Mouse (Mus musculus): ENCODE measurements around the gene Ceacam19. TPM values are rescaled to one million over a fixed set of nuclear protein-coding genes. Genes with fewer than 3 reads are reported as not detected.

The Ceacam19 gene
- polyA plus RNA-seq, 1 experiment, result not detected

DNA sequence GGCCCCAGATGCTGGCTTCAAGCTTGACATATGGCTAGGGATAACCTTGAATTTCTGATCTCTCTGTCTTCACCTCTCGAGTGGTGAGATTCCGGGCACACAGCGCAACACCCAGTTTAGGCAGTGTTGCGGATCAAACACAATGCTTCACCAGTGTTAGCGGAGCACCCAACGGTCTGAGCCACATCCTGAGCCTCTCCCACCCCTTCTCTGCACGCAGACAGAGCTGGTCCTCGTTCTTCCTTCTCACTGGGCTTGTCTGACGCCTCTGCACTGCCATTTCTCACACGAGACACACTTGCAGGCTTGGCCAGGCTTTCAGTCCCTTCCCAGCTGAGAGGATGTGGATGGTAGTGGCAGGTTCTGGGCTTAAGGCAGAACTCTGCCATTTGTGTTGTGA lies 28.0 kb downstream of the Ceacam19 start:
- no peak for TF ChIP-seq CTCF (IDR thresholded peaks at IDR 0.05; ENCODE audit: control insufficient read depth, insufficient read depth, low read length)
- no peak for TF ChIP-seq POLR2A (IDR thresholded peaks at IDR 0.05; ENCODE audit: borderline replicate concordance, control insufficient read depth, low read depth, low read length)
- 40% methylated on average over 10 of the region's 10 CpGs for WGBS
- Histone ChIP-seq H3K27ac (ENCODE audit: control insufficient read depth, insufficient read depth, low read depth, low read length, poor library complexity) (no peak overlapping the region), H3K4me3 (replicated peaks; ENCODE audit: control insufficient read depth, low read depth, low read length) (no peak overlapping the region), H3K4me1 (ENCODE audit: control insufficient read depth, insufficient read depth, low read length) (peaks cover 1% of the 10 kb centered on the region; the same call in 1 of the 2 replicates)

DNA sequence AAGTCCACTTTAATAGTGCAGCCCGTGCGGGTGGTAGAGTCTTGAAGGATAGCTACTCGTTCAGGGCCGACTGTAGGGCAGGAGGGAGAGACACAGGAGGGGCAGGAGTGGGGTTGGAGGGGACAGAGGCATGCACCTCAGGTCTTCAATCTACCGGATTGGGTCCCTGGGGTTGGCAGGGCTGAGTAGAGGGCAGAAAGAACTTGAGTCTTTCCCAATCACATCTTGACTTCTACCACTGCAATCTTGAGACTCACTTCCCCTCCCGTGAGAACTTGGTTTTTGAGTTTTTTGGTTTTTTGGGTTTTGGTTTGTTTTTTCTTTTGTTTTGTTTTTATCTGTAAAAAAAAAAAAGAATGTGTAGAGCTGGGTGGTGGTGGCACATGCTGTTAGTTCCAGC lies 31.5 kb downstream of the Ceacam19 start:
- 60% methylated on average over 6 of the region's 6 CpGs for WGBS
- no peak overlapping the region for H3K4me3 ChIP-seq (replicated peaks; ENCODE audit: control insufficient read depth, low read depth, low read length)

DNA sequence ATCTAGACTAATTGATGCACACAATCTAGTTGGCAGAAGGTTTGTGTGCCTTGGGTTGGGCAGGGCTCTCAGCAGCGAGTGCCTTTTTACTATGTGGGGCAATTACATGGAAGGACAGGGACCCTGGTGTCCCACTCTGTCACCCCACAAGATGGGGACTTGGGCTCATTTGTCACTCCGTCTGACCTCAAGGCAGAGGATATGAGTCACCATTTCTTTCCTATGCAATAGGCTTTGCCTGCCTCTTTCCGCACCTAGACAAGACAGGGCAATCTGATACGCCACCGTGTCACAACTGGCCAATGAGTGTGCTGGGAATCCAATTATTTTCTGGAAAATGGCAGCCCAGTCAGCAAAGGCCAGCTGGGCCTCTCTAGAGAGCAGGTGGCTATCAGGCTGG lies 32.1 kb downstream of the Ceacam19 start:
- no peak overlapping the region for H3K4me3 ChIP-seq (replicated peaks; ENCODE audit: control insufficient read depth, low read depth, low read length)
- TF ChIP-seq CTCF (IDR thresholded peaks at IDR 0.05; ENCODE audit: control insufficient read depth, insufficient read depth, low read length) (no peak), POLR2A (IDR thresholded peaks at IDR 0.05; ENCODE audit: borderline replicate concordance, control insufficient read depth, low read depth, low read length) (no peak)
- 36% methylated on average over 5 of the region's 5 CpGs for WGBS
- no peak overlapping the region for H3K27ac ChIP-seq (ENCODE audit: control insufficient read depth, insufficient read depth, low read depth, low read length, poor library complexity)
- peaks cover 1% of the 10 kb centered on the region; the same call in 1 of the 2 replicates for H3K4me1 ChIP-seq (ENCODE audit: control insufficient read depth, insufficient read depth, low read length)

More for the DNA sequence above, 31.5 kb downstream of the Ceacam19 start:
- Histone ChIP-seq H3K27ac (ENCODE audit: control insufficient read depth, insufficient read depth, low read depth, low read length, poor library complexity) (no peak overlapping the region), H3K4me1 (ENCODE audit: control insufficient read depth, insufficient read depth, low read length) (peaks cover 1% of the 10 kb centered on the region; the same call in 1 of the 2 replicates)
- TF ChIP-seq POLR2A (IDR thresholded peaks at IDR 0.05; ENCODE audit: borderline replicate concordance, control insufficient read depth, low read depth, low read length), result no peak
- no peak for TF ChIP-seq CTCF (IDR thresholded peaks at IDR 0.05; ENCODE audit: control insufficient read depth, insufficient read depth, low read length)

DNA sequence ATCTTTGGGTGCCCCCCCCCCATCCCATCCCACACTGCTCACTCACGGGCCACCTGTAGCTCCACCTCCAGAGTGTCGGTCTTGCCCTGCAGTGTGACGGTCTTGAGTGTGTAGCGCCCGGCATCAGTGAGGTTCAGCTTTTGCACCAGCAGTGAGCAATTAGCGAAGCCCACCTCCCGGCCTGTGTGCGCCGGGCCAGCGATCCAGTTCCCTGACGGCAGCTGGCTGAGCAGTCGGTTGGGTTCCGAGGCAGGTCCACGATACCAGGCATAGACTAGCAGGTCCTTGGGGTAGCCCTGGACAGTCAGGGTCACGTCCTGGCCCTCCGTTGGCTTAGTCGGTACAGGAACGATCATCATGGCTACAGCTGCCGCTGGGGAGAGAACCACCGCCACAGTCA lies 34.2 kb downstream of the Ceacam19 start:
- no peak for TF ChIP-seq POLR2A (IDR thresholded peaks at IDR 0.05; ENCODE audit: borderline replicate concordance, control insufficient read depth, low read depth, low read length)
- no peak for TF ChIP-seq CTCF (IDR thresholded peaks at IDR 0.05; ENCODE audit: control insufficient read depth, insufficient read depth, low read length)
- Histone ChIP-seq H3K4me3 (replicated peaks; ENCODE audit: control insufficient read depth, low read depth, low read length) (no peak overlapping the region), H3K4me1 (ENCODE audit: control insufficient read depth, insufficient read depth, low read length) (no peaks in the 10 kb centered on the region), H3K27ac (ENCODE audit: control insufficient read depth, insufficient read depth, low read depth, low read length, poor library complexity) (no peak overlapping the region)
- WGBS, result 85% methylated on average over 20 of the region's 20 CpGs

DNA sequence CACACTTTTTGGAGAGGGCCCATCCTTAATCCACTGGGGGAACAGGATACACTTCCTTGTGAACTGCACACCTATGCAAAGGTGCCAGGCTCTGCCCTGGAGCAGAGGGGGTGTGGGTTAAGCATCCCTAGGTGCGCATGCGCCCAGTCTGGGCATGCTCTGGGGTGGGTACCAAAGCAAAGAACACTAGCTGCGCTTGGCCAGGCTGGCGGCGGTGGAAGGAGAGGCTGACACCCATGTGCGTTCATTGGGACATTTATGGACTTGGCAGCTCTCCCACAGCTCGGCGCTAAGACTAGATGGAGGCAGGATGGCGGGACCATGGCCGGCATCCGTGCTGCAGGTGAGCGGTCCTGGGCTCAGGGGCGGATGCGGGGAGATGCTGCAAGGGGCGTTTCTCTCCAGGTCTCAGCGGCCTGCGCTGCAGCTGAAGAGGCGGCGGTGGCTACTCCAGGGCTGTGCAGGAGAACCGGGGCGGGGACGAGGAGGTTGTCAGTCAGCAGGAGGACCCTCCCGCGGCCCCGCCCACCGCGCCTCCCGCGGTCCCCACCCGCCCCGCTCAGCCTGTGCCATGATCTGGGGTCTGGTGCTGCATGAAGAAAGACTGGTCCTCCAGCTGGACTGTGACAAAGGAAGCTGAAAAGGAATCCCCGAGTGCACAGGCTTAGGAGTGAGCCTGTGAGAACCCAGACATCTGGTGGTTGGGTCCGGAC lies 35.8 kb downstream of the Ceacam19 start, which contains the start of gene Gm19345:
Gm19345 (plus strand) TSS at position 146 of the 713 bp plus-strand sequence.
- TF ChIP-seq CTCF (IDR thresholded peaks at IDR 0.05; ENCODE audit: control insufficient read depth, insufficient read depth, low read length) (no peak), POLR2A (IDR thresholded peaks at IDR 0.05; ENCODE audit: borderline replicate concordance, control insufficient read depth, low read depth, low read length) (no peak)
- WGBS, result 7% methylated on average over 33 of the region's 33 CpGs

DNA sequence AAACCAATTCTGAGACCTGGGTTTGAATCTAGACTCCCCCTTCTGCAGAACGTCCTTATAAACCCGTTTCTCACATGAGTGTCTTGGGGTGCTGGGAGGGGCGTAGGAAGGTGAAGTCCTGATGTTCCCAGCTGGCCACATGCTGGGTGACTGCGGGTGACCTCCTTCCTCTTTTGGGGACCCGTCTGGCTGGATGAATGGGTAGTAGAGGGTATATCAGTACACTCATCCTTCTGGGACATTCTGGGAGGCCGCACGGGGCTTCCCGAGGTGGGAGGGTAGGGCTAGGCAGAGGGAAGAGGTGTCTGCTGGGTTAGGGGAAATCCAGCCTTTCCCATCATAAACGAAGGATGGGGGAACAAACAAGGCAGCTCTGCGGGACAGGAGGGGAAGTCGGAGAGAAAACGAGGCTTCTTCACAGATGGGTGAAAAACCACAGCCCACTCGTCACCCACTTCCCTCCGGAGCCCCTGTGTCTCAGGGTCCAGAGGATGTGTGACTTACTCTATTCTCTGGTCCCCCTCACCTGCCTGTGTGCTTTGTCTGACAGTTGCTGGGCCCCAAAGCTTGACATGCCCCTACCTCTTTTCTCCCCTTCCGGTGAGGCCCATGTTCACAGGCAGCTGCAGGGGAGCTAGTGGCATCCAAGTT lies 43.1 kb downstream of the Ceacam19 start:
- H3K4me3 ChIP-seq (replicated peaks; ENCODE audit: control insufficient read depth, low read depth, low read length), result no peak overlapping the region
- H3K4me1 ChIP-seq (ENCODE audit: control insufficient read depth, insufficient read depth, low read length), result peaks cover 1% of the 10 kb centered on the region
- WGBS, result 5% methylated on average over 15 of the region's 15 CpGs
- peak overlapping the region; percentile 42; the same call in 1 of the 2 replicates for H3K27ac ChIP-seq (ENCODE audit: control insufficient read depth, insufficient read depth, low read depth, low read length, poor library complexity)
- TF ChIP-seq CTCF (IDR thresholded peaks at IDR 0.05; ENCODE audit: control insufficient read depth, insufficient read depth, low read length) (no peak), POLR2A (IDR thresholded peaks at IDR 0.05; ENCODE audit: borderline replicate concordance, control insufficient read depth, low read depth, low read length) (no peak)

More for the DNA sequence above, 35.8 kb downstream of the Ceacam19 start, which contains the start of gene Gm19345:
- no peaks in the 10 kb centered on the region for H3K4me1 ChIP-seq (ENCODE audit: control insufficient read depth, insufficient read depth, low read length)
- H3K4me3 ChIP-seq (replicated peaks; ENCODE audit: control insufficient read depth, low read depth, low read length), result no peak within 1 kb of the TSS
- no peak within 1 kb of the TSS for H3K27ac ChIP-seq (ENCODE audit: control insufficient read depth, insufficient read depth, low read depth, low read length, poor library complexity)

DNA sequence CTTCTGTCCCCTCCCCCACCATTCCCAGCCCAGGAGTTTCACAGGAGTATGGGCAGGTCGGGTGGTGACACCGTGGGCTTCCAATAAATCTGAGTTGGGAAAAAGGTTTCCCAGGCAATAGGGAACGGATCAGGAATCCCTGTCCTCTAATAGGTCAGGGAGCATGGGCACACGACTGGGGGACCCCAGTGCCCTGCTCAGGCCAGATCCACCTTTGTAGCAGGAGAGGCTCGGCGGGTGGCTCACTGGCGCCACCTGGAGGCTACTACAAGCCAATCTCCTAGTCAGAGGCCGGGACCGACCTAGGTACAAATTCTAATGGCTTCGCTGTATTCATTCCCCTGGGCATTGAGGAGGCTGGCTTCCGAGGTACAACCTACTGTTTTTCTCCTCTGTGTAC lies 44.2 kb downstream of the Ceacam19 start:
- 12% methylated on average over 11 of the region's 11 CpGs for WGBS
- Histone ChIP-seq H3K4me3 (replicated peaks; ENCODE audit: control insufficient read depth, low read depth, low read length) (no peak overlapping the region), H3K27ac (ENCODE audit: control insufficient read depth, insufficient read depth, low read depth, low read length, poor library complexity) (no peak overlapping the region), H3K4me1 (ENCODE audit: control insufficient read depth, insufficient read depth, low read length) (peaks cover 1% of the 10 kb centered on the region)
- TF ChIP-seq POLR2A (IDR thresholded peaks at IDR 0.05; ENCODE audit: borderline replicate concordance, control insufficient read depth, low read depth, low read length) (no peak), CTCF (IDR thresholded peaks at IDR 0.05; ENCODE audit: control insufficient read depth, insufficient read depth, low read length) (peak; percentile 80)

DNA sequence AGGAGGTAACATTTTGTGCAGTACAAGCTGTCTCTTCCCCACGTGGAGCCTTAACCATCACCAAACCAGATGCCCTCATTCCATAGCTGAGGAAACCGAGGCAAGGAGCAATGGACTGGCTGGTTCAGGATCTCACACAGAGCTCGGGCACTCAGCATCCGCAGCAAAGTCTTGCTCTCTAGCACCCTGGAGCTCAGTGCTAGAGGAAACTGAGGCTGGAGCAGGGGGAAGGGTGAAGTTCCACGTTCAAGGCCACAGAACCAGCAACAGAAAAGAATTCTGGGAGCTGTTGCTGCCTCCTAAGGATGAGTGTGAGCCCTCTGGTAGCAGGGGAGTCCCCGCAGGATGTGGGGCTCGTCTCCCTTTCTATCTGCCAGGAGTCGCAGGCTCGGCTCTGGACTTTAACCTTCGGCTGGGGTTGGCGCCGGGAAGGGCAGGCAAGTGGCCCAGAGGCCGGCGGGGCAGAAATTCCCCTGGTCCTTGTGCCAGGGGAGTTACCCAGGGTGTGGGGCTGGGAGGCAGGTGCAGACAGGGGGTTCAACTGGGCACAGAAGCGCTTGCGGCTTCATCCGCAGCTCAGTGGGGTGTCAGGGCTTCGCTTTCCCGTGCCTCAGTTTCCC lies 44.8 kb downstream of the Ceacam19 start:
- Histone ChIP-seq H3K4me3 (replicated peaks; ENCODE audit: control insufficient read depth, low read depth, low read length) (no peak overlapping the region), H3K27ac (ENCODE audit: control insufficient read depth, insufficient read depth, low read depth, low read length, poor library complexity) (no peak overlapping the region), H3K4me1 (ENCODE audit: control insufficient read depth, insufficient read depth, low read length) (peaks cover 1% of the 10 kb centered on the region)
- 65% methylated on average over 19 of the region's 19 CpGs for WGBS
- no peak for TF ChIP-seq POLR2A (IDR thresholded peaks at IDR 0.05; ENCODE audit: borderline replicate concordance, control insufficient read depth, low read depth, low read length)
- TF ChIP-seq CTCF (IDR thresholded peaks at IDR 0.05; ENCODE audit: control insufficient read depth, insufficient read depth, low read length), result no peak
